Mouse (Mus musculus): ENCODE results near the gene Vwa1.

DNA sequence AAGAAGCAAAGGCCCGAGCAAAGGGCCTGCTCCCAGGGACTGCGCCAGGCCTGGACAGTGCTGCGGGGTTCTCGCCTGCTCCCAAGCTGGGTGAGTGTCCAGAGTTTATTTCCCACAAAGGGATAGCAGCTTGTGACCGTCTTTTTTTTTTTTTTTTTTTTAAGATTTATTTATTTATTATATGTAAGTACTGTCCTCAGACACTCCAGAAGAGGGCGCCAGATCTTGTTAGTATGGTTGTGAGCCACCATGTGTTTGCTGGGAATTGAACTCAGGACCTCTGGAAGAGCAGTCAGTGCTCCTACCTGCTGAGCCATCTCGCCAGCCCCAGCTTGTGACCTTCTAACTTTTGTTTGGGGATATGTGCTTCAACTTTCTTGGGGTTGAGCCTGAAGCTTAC is 46.5 kb upstream of the Vwa1 start:
- TF ChIP-seq CTCF (IDR thresholded peaks at IDR 0.05; ENCODE audit: extremely low read depth, insufficient read depth, low read length) = no peak
- no peak for TF ChIP-seq POLR2A (IDR thresholded peaks at IDR 0.05; ENCODE audit: extremely low read depth, insufficient read depth, low read length)
